Mouse (Mus musculus): ENCODE measurements around the gene Parp11. TPM values are rescaled to one million over a fixed set of nuclear protein-coding genes. Genes with fewer than 3 reads are reported as not detected.

Parp11 gene
- polyA plus RNA-seq, 1 experiment from 2014 or later = 8.0 TPM

- WGBS = 69% methylated on average over 8 of the region's 8 CpGs
- H3K36me3 ChIP-seq (ENCODE audit: control insufficient read depth, insufficient read depth) = no peaks in the 10 kb centered on the region
- H3K27me3 ChIP-seq (replicated peaks; ENCODE audit: control insufficient read depth, insufficient read depth, low read length) = no peaks in the 10 kb centered on the region
- H3K4me2 ChIP-seq (replicated peaks; ENCODE audit: low read depth) = no peak overlapping the region
- H3K9ac ChIP-seq (ENCODE audit: low read depth, low read length) = no peak overlapping the region
- H3K4me3 ChIP-seq (ENCODE audit: low read depth, low read length) = no peak overlapping the region
- H3K27ac ChIP-seq (ENCODE audit: low read depth, low read length) = no peak overlapping the region
- no peak for ATAC-seq
- TF ChIP-seq CTCF (IDR thresholded peaks at IDR 0.05; ENCODE audit: low read depth) = no peak
- no peaks in the 10 kb centered on the region for H3K9me3 ChIP-seq (ENCODE audit: control insufficient read depth)
- H3K4me1 ChIP-seq (replicated peaks; ENCODE audit: control insufficient read depth, insufficient read depth, low read length) = no peaks in the 10 kb centered on the region
Observed at GRCm38 (mm10) chr6:127521176-127521575, 74.5 kb downstream of the Parp11 start.

GRCm38 (mm10) chr6:127522326-127522725, 75.7 kb downstream of the Parp11 start:
- no peaks in the 10 kb centered on the region for H3K36me3 ChIP-seq (ENCODE audit: control insufficient read depth, insufficient read depth)
- no peak overlapping the region for H3K27ac ChIP-seq (ENCODE audit: low read depth, low read length)
- H3K4me2 ChIP-seq (replicated peaks; ENCODE audit: low read depth) = no peak overlapping the region
- TF ChIP-seq CTCF (IDR thresholded peaks at IDR 0.05; ENCODE audit: low read depth) = no peak
- H3K9ac ChIP-seq (ENCODE audit: low read depth, low read length) = no peak overlapping the region
- H3K4me1 ChIP-seq (replicated peaks; ENCODE audit: control insufficient read depth, insufficient read depth, low read length) = no peaks in the 10 kb centered on the region
- WGBS = 45% methylated on average over 9 of the region's 9 CpGs
- no peak overlapping the region for H3K4me3 ChIP-seq (ENCODE audit: low read depth, low read length)
- no peak for ATAC-seq
- H3K27me3 ChIP-seq (replicated peaks; ENCODE audit: control insufficient read depth, insufficient read depth, low read length) = no peaks in the 10 kb centered on the region
- H3K9me3 ChIP-seq (ENCODE audit: control insufficient read depth) = no peaks in the 10 kb centered on the region

- no peaks in the 10 kb centered on the region for H3K4me1 ChIP-seq (replicated peaks; ENCODE audit: control insufficient read depth, insufficient read depth, low read length)
- no peaks in the 10 kb centered on the region for H3K27me3 ChIP-seq (replicated peaks; ENCODE audit: control insufficient read depth, insufficient read depth, low read length)
- no peak overlapping the region for H3K4me3 ChIP-seq (ENCODE audit: low read depth, low read length)
- H3K4me2 ChIP-seq (replicated peaks; ENCODE audit: low read depth) = no peak overlapping the region
- H3K9me3 ChIP-seq (ENCODE audit: control insufficient read depth) = no peaks in the 10 kb centered on the region
- H3K36me3 ChIP-seq (ENCODE audit: control insufficient read depth, insufficient read depth) = no peaks in the 10 kb centered on the region
- TF ChIP-seq CTCF (IDR thresholded peaks at IDR 0.05; ENCODE audit: low read depth) = peak; percentile 88
- H3K27ac ChIP-seq (ENCODE audit: low read depth, low read length) = no peak overlapping the region
- 29% methylated on average over 8 of the region's 8 CpGs for WGBS
- H3K9ac ChIP-seq (ENCODE audit: low read depth, low read length) = no peak overlapping the region
- ATAC-seq = no peak
Observed at GRCm38 (mm10) chr6:127524442-127524841, 77.8 kb downstream of the Parp11 start.

- Histone ChIP-seq H3K9ac (ENCODE audit: low read depth, low read length) (no peak overlapping the region), H3K27ac (ENCODE audit: low read depth, low read length) (no peak overlapping the region), H3K9me3 (ENCODE audit: control insufficient read depth) (no peaks in the 10 kb centered on the region), H3K4me1 (replicated peaks; ENCODE audit: control insufficient read depth, insufficient read depth, low read length) (no peaks in the 10 kb centered on the region), H3K4me3 (ENCODE audit: low read depth, low read length) (no peak overlapping the region), H3K27me3 (replicated peaks; ENCODE audit: control insufficient read depth, insufficient read depth, low read length) (no peaks in the 10 kb centered on the region), H3K4me2 (replicated peaks; ENCODE audit: low read depth) (no peak overlapping the region), H3K36me3 (ENCODE audit: control insufficient read depth, insufficient read depth) (no peaks in the 10 kb centered on the region)
- no peak for ATAC-seq
- TF ChIP-seq CTCF (IDR thresholded peaks at IDR 0.05; ENCODE audit: low read depth) = no peak
- WGBS = 82% methylated on average over 7 of the region's 7 CpGs
Observed at GRCm38 (mm10) chr6:127528625-127529024, 82.0 kb downstream of the Parp11 start.

- 30% methylated on average over 2 of the region's 2 CpGs for WGBS
- ATAC-seq = peak; percentile 87
- TF ChIP-seq CTCF (IDR thresholded peaks at IDR 0.05; ENCODE audit: low read depth) = no peak
- H3K4me1 ChIP-seq (replicated peaks; ENCODE audit: control insufficient read depth, insufficient read depth, low read length) = no peaks in the 10 kb centered on the region
- no peak overlapping the region for H3K27ac ChIP-seq (ENCODE audit: low read depth, low read length)
- H3K36me3 ChIP-seq (ENCODE audit: control insufficient read depth, insufficient read depth) = no peaks in the 10 kb centered on the region
- no peak overlapping the region for H3K4me2 ChIP-seq (replicated peaks; ENCODE audit: low read depth)
- no peak overlapping the region for H3K9ac ChIP-seq (ENCODE audit: low read depth, low read length)
- no peaks in the 10 kb centered on the region for H3K27me3 ChIP-seq (replicated peaks; ENCODE audit: control insufficient read depth, insufficient read depth, low read length)
- no peak overlapping the region for H3K4me3 ChIP-seq (ENCODE audit: low read depth, low read length)
- H3K9me3 ChIP-seq (ENCODE audit: control insufficient read depth) = no peaks in the 10 kb centered on the region
Observed at GRCm38 (mm10) chr6:127529451-127529850, 82.8 kb downstream of the Parp11 start.

GRCm38 (mm10) chr6:127530206-127530605, 83.6 kb downstream of the Parp11 start:
- Histone ChIP-seq H3K27me3 (replicated peaks; ENCODE audit: control insufficient read depth, insufficient read depth, low read length) (no peaks in the 10 kb centered on the region), H3K36me3 (ENCODE audit: control insufficient read depth, insufficient read depth) (no peaks in the 10 kb centered on the region), H3K4me2 (replicated peaks; ENCODE audit: low read depth) (no peak overlapping the region), H3K27ac (ENCODE audit: low read depth, low read length) (no peak overlapping the region), H3K9ac (ENCODE audit: low read depth, low read length) (no peak overlapping the region), H3K9me3 (ENCODE audit: control insufficient read depth) (no peaks in the 10 kb centered on the region), H3K4me3 (ENCODE audit: low read depth, low read length) (no peak overlapping the region), H3K4me1 (replicated peaks; ENCODE audit: control insufficient read depth, insufficient read depth, low read length) (no peaks in the 10 kb centered on the region)
- TF ChIP-seq CTCF (IDR thresholded peaks at IDR 0.05; ENCODE audit: low read depth) = no peak
- no peak for ATAC-seq
- 42% methylated on average over 3 of the region's 3 CpGs for WGBS

Measured in intestine, postnatal 0 days (tissue).